Mouse (Mus musculus) kidney, embryonic 14.5 days (tissue): Measurements from ENCODE around the gene Sirt5. TPM values are rescaled to one million over a fixed set of nuclear protein-coding genes. Genes with fewer than 3 reads are reported as not detected.
A peak's percentile ranks its signal among the peaks of the same experiment; 100 is the strongest.

Source experiments
- ATAC-seq: fragments of 200-750 bp; cut with Nextera tagmentation; 2 replicates; pipeline ENCODE4 v1.8.0; 2017; ENCODE audit warnings: moderate number of reproducible peaks, mild to moderate bottlenecking, moderate TSS enrichment, moderate library complexity; ENCODE audit not compliant: low FRiP score, low TSS enrichment
- H3K27ac ChIP-seq: fragments of 300-500 bp; sonication (generic); 2 replicates; pipeline ENCODE4 v1.5.1; 2014; ENCODE audit warnings: low read depth, mild to moderate bottlenecking, low read length, moderate library complexity, mixed read lengths
- H3K27me3 ChIP-seq: fragments of 300-500 bp; sonication (generic); 2 replicates; pipeline ENCODE4 v1.6.1; 2014; ENCODE audit warnings: mild to moderate bottlenecking, low read length; ENCODE audit not compliant: control insufficient read depth, insufficient read depth
- H3K36me3 ChIP-seq: fragments of 300-500 bp; sonication (generic); 2 replicates; pipeline ENCODE4 v1.6.1; 2014; ENCODE audit warnings: low read length, mixed read lengths; ENCODE audit not compliant: control insufficient read depth, insufficient read depth
- H3K4me1 ChIP-seq: fragments of 300-500 bp; sonication (generic); 2 replicates; pipeline ENCODE4 v1.6.1; 2014; ENCODE audit warnings: low read length, mixed read lengths; ENCODE audit not compliant: control insufficient read depth, insufficient read depth
- H3K4me2 ChIP-seq: fragments of 300-500 bp; sonication (generic); replicated peaks from 2 replicates; pipeline ENCODE4 v1.6.1; 2014; ENCODE audit warnings: low read depth, mild to moderate bottlenecking, low read length
- H3K4me3 ChIP-seq: fragments of 300-500 bp; sonication (generic); 2 replicates; pipeline ENCODE4 v1.5.1; 2014; ENCODE audit warnings: mild to moderate bottlenecking, low read length
- H3K9ac ChIP-seq: fragments of 300-500 bp; sonication (generic); 2 replicates; pipeline ENCODE4 v1.6.1; 2014; ENCODE audit warnings: low read depth, mild to moderate bottlenecking, low read length, moderate library complexity
- H3K9me3 ChIP-seq: fragments of 300-500 bp; sonication (generic); 2 replicates; pipeline ENCODE4 v1.6.1; 2016; ENCODE audit warnings: low read length; ENCODE audit not compliant: control insufficient read depth
- WGBS: fragments of 180-500 bp; shearing (Covaris S2); extraction: QIAGEN DNeasy Blood & Tissue Kit; methylation state at CpG from one replicate; pipeline ENCODE4 v1.1.7; 2014; 5-methylcytosine and 5-hydroxymethylcytosine counted together
- polyA plus RNA-seq: library from polyadenylated mRNA; unstranded; fragments of >200 nt; fragmentation: Nextera tagmentation; extraction: Ambion mirVana; gene quantifications from 2 replicates; pipeline ENCODE4 v1.2.1, GENCODE M21; 2014

The Sirt5 gene
- polyA plus RNA-seq: 15.6 and 19.1 TPM in 2 replicates

GRCm38 (mm10) chr13:43364985-43365824 lies at the start of gene Sirt5:
TSS of gene Sirt5 (plus strand) at chr13:43365496.
- Histone ChIP-seq H3K4me3 (peak within 1 kb of the TSS; percentile 56), H3K4me2 (peak within 1 kb of the TSS; percentile 84), H3K36me3 (no peaks in the 10 kb centered on the region), H3K27me3 (no peaks in the 10 kb centered on the region), H3K9ac (peak within 1 kb of the TSS; percentile 75), H3K9me3 (no peaks in the 10 kb centered on the region), H3K4me1 (peaks cover 6% of the 10 kb centered on the region; the same call in 1 of the 2 replicates), H3K27ac (peak within 1 kb of the TSS; percentile 55; the same call in 1 of the 2 replicates)
- WGBS: 16% methylated on average over 42 of the region's 42 CpGs
- peak; percentile 96 for ATAC-seq

GRCm38 (mm10) chr13:43317411-43317810 lies 47.9 kb upstream of the Sirt5 start:
- Histone ChIP-seq H3K4me1 (no peaks in the 10 kb centered on the region), H3K36me3 (no peaks in the 10 kb centered on the region), H3K9ac (no peak overlapping the region), H3K27ac (no peak overlapping the region), H3K4me2 (no peak overlapping the region), H3K9me3 (no peaks in the 10 kb centered on the region), H3K27me3 (no peaks in the 10 kb centered on the region), H3K4me3 (no peak overlapping the region)
- no peak for ATAC-seq
- 81% methylated on average over 5 of the region's 5 CpGs for WGBS

GRCm38 (mm10) chr13:43319396-43319795 lies 45.9 kb upstream of the Sirt5 start:
- no peak overlapping the region for H3K4me2 ChIP-seq
- WGBS: 64% methylated on average over 3 of the region's 3 CpGs
- H3K9ac ChIP-seq: no peak overlapping the region
- H3K4me3 ChIP-seq: no peak overlapping the region
- H3K27ac ChIP-seq: no peak overlapping the region
- no peaks in the 10 kb centered on the region for H3K4me1 ChIP-seq
- H3K36me3 ChIP-seq: no peaks in the 10 kb centered on the region
- ATAC-seq: no peak
- H3K9me3 ChIP-seq: no peaks in the 10 kb centered on the region
- H3K27me3 ChIP-seq: no peaks in the 10 kb centered on the region

- no peaks in the 10 kb centered on the region for H3K36me3 ChIP-seq
- H3K9ac ChIP-seq: no peak overlapping the region
- no peak overlapping the region for H3K4me2 ChIP-seq
- no peak overlapping the region for H3K27ac ChIP-seq
- H3K4me1 ChIP-seq: no peaks in the 10 kb centered on the region
- no peaks in the 10 kb centered on the region for H3K27me3 ChIP-seq
- 73% methylated on average over 2 of the region's 2 CpGs for WGBS
- no peak for ATAC-seq
- H3K4me3 ChIP-seq: no peak overlapping the region
- H3K9me3 ChIP-seq: no peaks in the 10 kb centered on the region
Observed at GRCm38 (mm10) chr13:43321492-43321891, 43.8 kb upstream of the Sirt5 start.

GRCm38 (mm10) chr13:43325427-43325826 lies 39.9 kb upstream of the Sirt5 start:
- no peak overlapping the region for H3K27ac ChIP-seq
- no peak for ATAC-seq
- H3K4me2 ChIP-seq: no peak overlapping the region
- no peaks in the 10 kb centered on the region for H3K36me3 ChIP-seq
- H3K9ac ChIP-seq: no peak overlapping the region
- H3K4me3 ChIP-seq: no peak overlapping the region
- H3K4me1 ChIP-seq: no peaks in the 10 kb centered on the region
- WGBS: 64% methylated on average over 1 of the region's 1 CpGs
- no peaks in the 10 kb centered on the region for H3K9me3 ChIP-seq
- H3K27me3 ChIP-seq: no peaks in the 10 kb centered on the region

- Histone ChIP-seq H3K4me2 (no peak overlapping the region), H3K27me3 (no peaks in the 10 kb centered on the region), H3K27ac (no peak overlapping the region), H3K4me3 (no peak overlapping the region), H3K9me3 (no peaks in the 10 kb centered on the region), H3K9ac (no peak overlapping the region), H3K36me3 (no peaks in the 10 kb centered on the region), H3K4me1 (no peaks in the 10 kb centered on the region)
- 27% methylated on average over 11 of the region's 11 CpGs for WGBS
- ATAC-seq: peak; percentile 62; the same call in 1 of the 2 replicates
Observed at GRCm38 (mm10) chr13:43331721-43332444, 33.4 kb upstream of the Sirt5 start.

GRCm38 (mm10) chr13:43332591-43332990 lies 32.7 kb upstream of the Sirt5 start:
- H3K4me2 ChIP-seq: no peak overlapping the region
- no peak for ATAC-seq
- no peaks in the 10 kb centered on the region for H3K36me3 ChIP-seq
- H3K27me3 ChIP-seq: no peaks in the 10 kb centered on the region
- no peak overlapping the region for H3K27ac ChIP-seq
- H3K9me3 ChIP-seq: no peaks in the 10 kb centered on the region
- no peak overlapping the region for H3K4me3 ChIP-seq
- no peak overlapping the region for H3K9ac ChIP-seq
- WGBS: 35% methylated on average over 7 of the region's 7 CpGs
- H3K4me1 ChIP-seq: no peaks in the 10 kb centered on the region

- H3K27ac ChIP-seq: no peak overlapping the region
- WGBS: 47% methylated on average over 12 of the region's 12 CpGs
- no peak for ATAC-seq
Observed at GRCm38 (mm10) chr13:43336425-43337221, 28.7 kb upstream of the Sirt5 start.

More at GRCm38 (mm10) chr13:43336425-43337221, 28.7 kb upstream of the Sirt5 start:
- H3K9me3 ChIP-seq: no peaks in the 10 kb centered on the region
- no peaks in the 10 kb centered on the region for H3K27me3 ChIP-seq
- H3K4me3 ChIP-seq: no peak overlapping the region
- H3K9ac ChIP-seq: no peak overlapping the region
- H3K4me1 ChIP-seq: no peaks in the 10 kb centered on the region
- H3K36me3 ChIP-seq: no peaks in the 10 kb centered on the region
- no peak overlapping the region for H3K4me2 ChIP-seq
